Mouse (Mus musculus): ENCODE results near the gene Lsm7.

The Lsm7 gene

GRCm38 (mm10) chr10:80876028-80876427 lies 21.0 kb upstream of the Lsm7 start:
- DNase-seq (ENCODE audit: low spot score), result no peak

- no peak for DNase-seq (ENCODE audit: low spot score)
Measured at GRCm38 (mm10) chr10:80874035-80874434, 19.0 kb upstream of the Lsm7 start.

DNA sequence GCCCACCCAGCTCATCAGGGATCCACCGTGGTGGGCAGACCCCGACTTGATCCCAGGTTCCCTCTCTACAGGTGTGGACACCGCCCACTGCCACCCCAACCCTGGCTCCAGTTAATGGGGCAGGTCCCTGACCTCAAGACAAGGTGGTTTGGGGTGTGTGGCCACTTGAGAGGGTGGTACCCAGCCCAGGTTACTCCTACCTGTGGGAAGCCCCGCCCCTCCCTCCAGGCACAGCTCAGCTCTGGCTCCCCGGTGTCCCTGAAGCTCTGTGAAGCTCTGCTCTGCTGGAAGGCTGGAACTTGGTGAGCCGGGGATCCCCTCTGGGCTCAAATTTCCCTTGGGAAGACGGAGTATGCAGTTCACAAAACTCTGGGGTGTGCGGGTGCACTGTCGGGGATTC lies 16.6 kb upstream of the Lsm7 start, which contains the start of gene Tmprss9:
TSS of gene Tmprss9 (plus strand) at position 268 of the 400 bp plus-strand sequence.
- DNase-seq (ENCODE audit: low spot score), result no peak

- no peak for DNase-seq (ENCODE audit: low spot score)
Measured at GRCm38 (mm10) chr10:80870993-80871392, 16.0 kb upstream of the Lsm7 start.

GRCm38 (mm10) chr10:80864446-80864845 lies 9.4 kb upstream of the Lsm7 start:
- DNase-seq (ENCODE audit: low spot score), result no peak

- DNase-seq (ENCODE audit: low spot score), result no peak
Measured at GRCm38 (mm10) chr10:80862305-80862704, 7.3 kb upstream of the Lsm7 start.

- DNase-seq (ENCODE audit: low spot score), result no peak
Measured at GRCm38 (mm10) chr10:80858350-80858935, 3.4 kb upstream of the Lsm7 start.

DNA sequence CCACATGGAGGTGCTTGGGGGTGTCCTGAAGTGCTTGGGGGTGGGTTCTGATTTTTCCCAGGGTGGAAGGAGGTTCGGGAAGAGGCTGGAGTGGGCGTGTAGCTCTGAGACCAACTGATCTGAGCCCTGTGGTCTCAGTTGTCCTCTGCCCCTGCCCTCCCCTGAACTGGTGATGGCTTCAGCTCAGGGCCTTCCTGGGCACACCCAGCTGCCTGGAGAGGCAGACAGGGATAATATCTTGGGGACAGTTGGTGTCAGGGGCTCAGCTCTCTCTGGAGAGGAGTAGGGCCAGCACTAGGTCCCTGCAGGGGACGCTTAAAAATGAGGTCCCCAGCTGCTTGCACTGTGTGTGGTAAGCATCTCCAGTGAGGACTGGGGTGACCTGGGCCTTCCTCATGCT lies 2.8 kb upstream of the Lsm7 start:
- DNase-seq (ENCODE audit: low spot score), result no peak

DNA sequence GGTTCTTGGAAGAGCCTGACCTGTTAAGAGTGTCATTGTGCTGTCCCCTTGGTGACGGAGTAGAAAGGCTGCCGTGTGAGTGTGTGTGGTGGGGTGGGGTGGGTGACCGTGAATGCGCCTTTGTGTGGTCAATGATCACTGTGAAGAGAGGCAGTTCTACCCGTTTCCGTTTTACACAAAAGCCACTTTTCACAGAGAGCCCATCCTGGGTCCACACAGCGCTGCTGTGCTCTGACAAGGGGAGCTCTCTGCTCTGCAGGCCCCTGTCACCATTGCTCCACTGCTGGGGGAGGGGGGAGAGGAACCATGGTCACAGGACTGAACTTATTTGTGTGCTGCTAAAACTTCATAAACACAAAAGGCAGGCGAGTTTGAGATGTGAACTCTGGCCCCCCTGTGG lies 2.4 kb upstream of the Lsm7 start:
- no peak for DNase-seq (ENCODE audit: low spot score)

DNA sequence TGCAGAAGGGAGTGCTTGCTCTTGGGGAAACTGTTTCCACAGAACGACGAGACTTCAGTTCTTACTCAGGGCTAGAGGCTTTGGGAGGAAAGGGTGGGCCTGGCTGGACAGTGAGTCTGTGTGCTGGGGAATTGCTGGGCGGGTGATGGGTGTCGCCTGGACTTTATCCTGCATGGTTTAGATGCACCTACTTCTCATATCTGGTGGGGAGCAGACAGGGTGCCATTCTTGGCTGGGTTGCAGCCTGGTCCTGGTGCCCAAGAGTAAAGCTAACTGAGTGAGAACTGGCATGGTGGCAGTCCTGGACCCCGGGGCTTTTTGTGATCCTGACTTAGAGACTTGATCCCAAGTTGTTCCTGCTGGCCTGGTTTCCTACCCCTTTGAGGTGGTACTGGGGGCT lies 1.9 kb upstream of the Lsm7 start:
- DNase-seq (ENCODE audit: low spot score), result no peak

DNA sequence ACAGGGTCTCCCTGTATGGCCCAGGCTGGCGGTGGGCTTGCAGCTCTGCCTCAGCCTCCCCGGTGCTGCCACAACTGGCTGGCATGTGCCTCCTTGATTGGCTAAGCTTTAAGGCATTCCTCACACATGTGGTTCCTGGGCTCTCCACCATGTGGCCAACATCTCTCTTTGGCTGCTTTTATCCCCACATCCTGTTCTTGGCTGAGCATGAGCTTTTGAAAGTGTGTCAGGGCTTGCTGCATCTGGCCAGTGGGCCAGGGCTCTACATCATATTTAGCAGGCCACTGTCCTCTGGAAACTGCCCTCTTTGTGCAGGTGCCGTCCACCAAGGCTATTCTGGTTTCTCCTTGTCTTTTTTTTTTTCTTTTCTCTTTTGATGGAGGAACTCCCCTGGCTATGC lies 1.3 kb upstream of the Lsm7 start:
- DNase-seq (ENCODE audit: low spot score), result no peak

DNA sequence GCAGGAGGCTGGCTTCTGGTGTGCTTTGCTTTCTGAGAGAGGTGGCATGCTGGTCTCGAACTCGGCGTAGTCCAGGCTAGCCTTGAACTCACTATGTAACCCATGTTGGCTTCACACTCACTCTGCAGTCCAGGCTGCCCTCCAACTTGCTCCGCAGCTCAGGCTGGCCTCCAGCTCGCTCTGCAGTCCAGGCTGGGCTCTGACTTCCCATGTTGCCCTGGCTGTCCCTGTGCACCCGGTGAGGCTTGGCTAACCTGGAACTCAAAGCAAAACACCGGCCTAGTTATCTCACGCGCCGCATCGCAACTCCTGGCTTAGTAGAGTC lies 702 bp upstream of the Lsm7 start:
- no peak for DNase-seq (ENCODE audit: low spot score)

- DNase-seq (ENCODE audit: low spot score), result no peak
Measured at GRCm38 (mm10) chr10:80848571-80848970, 6.4 kb downstream of the Lsm7 start.

- no peak for DNase-seq (ENCODE audit: low spot score)
Measured at GRCm38 (mm10) chr10:80845732-80846131, 9.3 kb downstream of the Lsm7 start.

- DNase-seq (ENCODE audit: low spot score), result no peak
Measured at GRCm38 (mm10) chr10:80845055-80845693, 9.8 kb downstream of the Lsm7 start.

- DNase-seq (ENCODE audit: low spot score), result no peak
Measured at GRCm38 (mm10) chr10:80843931-80844547, 11.0 kb downstream of the Lsm7 start, which contains the start of gene Lingo3. Lingo3 (minus strand) TSS chr10:80844039.

DNA sequence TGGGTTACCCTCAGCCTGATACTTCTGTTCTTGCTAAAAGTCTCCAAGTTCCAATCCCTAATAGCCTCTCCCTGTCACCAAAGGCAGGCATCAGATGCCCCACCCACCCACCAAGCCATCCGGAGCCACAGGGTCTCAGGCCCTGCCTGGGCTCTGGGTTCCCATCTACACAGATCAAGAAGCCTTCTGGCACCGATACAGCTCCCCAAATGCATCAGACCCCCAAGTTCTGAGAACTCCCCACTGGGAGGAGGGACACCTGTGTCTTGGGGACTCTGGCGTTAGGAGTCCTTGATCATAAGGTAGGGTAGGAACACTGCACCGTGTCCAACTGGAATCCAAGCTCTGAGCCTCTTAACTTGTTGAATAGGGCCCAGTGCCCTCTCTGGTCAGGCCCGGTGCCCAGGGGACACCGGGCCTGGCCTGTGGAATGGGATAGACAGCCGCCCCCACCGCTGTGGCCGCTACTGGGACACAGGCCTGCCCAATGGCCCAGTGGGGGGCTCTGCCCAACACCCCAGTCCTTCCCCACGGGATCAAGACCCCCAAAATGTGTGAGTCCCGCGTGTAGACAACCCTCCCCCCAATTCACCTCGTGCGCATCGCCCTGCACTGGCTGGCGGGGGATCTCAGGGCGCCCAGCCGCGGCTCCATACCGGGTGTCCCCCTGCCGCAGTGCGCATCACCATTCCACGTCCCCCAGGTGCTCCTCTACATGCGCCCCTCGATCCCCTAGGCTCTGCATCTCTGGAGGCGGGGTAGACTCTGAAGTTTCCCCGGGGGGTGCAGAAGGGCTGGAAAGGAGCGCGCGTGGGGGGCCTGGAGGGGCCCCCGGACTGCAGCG lies 11.7 kb downstream of the Lsm7 start:
- DNase-seq (ENCODE audit: low spot score), result no peak

- DNase-seq (ENCODE audit: low spot score), result no peak
Measured at GRCm38 (mm10) chr10:80842334-80842733, 12.7 kb downstream of the Lsm7 start.

DNA sequence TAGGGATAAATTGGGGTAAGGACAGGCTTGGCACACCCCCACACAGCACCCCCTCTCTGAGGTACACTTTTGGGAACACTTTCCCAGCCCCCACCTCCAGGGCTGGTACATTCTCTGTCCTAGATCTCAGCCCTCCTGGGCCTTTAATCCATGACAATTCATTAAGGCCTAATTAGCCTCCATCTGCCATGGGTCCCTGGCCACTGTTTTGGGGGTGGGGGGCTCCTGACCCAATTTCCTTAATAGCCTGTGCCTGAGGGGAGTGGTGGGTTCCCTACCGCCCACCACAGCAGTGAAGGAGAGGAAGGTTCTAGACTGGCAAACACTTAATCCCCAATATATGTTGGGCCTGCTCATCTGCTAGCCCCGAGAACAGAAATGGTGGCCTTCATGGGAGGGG lies 13.3 kb downstream of the Lsm7 start:
- no peak for DNase-seq (ENCODE audit: low spot score)

DNA sequence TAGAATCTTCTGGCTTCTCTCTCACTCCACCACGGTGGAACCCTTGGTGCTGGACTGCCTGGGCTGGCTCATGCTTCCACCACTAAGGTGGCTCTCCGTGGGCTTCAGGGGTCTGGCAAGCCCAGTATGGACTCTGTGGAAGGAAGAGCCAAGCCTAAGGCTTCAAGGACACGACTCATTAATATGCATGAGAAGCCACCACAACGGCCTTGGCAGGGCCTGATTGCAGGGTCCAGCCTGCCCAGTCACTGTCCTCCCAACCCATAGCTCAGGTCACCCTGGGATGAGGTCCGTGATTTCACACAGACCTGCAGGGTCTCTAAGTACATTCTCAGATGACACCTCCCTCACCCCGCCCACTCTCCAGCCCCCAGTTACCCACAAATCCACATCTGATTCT lies 15.2 kb downstream of the Lsm7 start:
- no peak for DNase-seq (ENCODE audit: low spot score)

GRCm38 (mm10) chr10:80838346-80838912 lies 16.6 kb downstream of the Lsm7 start:
- no peak for DNase-seq (ENCODE audit: low spot score)

- DNase-seq (ENCODE audit: low spot score), result no peak
Measured at GRCm38 (mm10) chr10:80837827-80838226, 17.2 kb downstream of the Lsm7 start.

Measured in testis, postnatal 14 days (tissue).